Mouse (Mus musculus) adipocyte (in vitro differentiated cells): ENCODE data around the gene Dnm1.
A peak's percentile ranks its signal among the peaks of the same experiment; 100 is the strongest.

Experiments
- DNase-seq: peaks from one replicate; pipeline ENCODE4 v3.0.0-alpha.2; 2016; ENCODE audit warnings: low spot score

Dnm1 gene

GRCm38 (mm10) chr2:32275823-32276222 lies 77.3 kb downstream of the Dnm1 start:
- DNase-seq: no peak

- DNase-seq: peak; percentile 44
These were observed 92.5 kb downstream of the Dnm1 start for GRCm38 (mm10) chr2:32260635-32261034.

- DNase-seq: peak; percentile 91
These were observed 93.3 kb downstream of the Dnm1 start, which contains the start of gene Uck1 for GRCm38 (mm10) chr2:32259657-32260417. Gene Uck1 (minus strand): TSS chr2:32260159.

GRCm38 (mm10) chr2:32258887-32259533 lies 94.1 kb downstream of the Dnm1 start:
- peak; percentile 73 for DNase-seq
